Mouse (Mus musculus): ENCODE measurements around the gene 2610042L04Rik.
"Not testable (repeated sequence)": the region's sequence is repeated elsewhere in the genome, so short reads cannot be mapped to it uniquely, and the experiment has no call there.

2610042L04Rik gene

DNA sequence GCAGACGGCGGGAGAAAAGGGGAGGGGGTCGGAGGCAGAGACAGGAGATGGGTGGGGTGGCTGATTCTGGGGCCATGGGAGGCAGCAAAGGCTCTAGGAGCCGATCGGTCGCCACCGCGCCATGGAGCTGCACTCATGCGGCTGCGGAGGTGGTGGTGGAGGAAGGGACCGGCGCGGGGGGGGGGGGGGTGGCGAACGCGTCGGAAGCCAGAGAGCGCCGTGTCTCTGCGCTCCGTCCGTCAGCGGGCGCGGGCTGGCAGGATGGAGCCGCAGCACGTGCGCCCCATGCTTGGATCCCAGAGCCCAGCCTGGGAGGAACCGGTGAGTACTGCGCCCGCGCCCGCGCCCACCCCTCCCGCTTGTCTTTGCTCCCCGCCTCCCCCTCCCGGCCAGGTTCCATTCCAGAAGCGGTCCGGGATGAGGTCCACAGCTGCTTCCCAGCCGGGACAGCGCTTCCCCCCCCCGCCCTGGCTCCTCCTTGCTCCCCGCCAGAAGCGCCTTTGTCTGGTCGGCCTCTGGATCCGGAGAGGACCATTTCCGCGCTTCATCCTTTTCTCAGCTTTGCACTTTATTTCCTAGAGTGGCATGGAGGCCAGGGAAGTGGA lies at the start of gene 2610042L04Rik:
TSS of gene 2610042L04Rik (plus strand) at position 288 of the 605 bp plus-strand sequence.
- ATAC-seq (ENCODE audit: low TSS enrichment), result not testable (repeated sequence)

DNA sequence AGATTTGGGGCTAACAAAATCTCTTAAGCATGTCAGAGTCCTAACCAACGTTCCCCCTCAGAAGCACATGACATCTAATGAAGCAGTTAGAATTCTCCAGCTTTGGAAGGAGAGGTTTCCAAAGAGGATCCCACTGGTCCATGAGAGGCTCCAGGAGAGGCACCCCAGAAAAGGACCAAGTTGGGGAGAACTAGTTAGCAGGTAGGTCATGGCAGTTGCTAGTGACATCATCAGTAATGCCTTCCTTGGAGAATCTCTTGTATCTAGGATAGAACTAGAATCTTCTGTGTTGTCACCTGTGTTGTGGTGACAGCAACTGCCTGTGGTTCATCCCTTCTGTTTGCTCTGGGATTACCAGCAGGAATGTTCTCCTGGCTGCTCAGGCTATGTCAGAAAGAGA lies 17.6 kb upstream of the 2610042L04Rik start, which contains the start of gene Gm3149:
TSS of gene Gm3149 (plus strand) at position 301 of the 400 bp plus-strand sequence.
- ATAC-seq (ENCODE audit: low TSS enrichment), result not testable (repeated sequence)

DNA sequence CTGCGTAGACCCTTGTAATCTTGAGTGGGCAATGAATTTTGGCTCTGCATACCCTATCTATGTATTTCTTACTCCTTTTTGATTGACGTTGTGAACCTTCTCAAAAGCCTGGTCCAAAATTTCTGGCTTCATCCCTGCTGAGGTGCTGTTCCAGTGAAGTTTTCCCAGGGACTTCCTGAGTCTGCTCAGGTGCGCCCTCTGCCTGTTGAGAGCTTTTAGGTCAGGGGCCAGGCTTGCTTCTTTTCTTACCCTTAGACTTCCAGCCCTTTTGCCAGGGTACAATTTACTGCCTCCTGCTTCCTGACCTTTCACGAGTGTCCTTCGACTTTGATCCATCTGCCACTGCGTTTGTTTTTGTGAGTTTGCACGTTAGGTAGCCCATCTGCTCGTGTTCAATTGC lies 943 bp downstream of the 2610042L04Rik start:
- not testable (repeated sequence) for ATAC-seq (ENCODE audit: low TSS enrichment)

DNA sequence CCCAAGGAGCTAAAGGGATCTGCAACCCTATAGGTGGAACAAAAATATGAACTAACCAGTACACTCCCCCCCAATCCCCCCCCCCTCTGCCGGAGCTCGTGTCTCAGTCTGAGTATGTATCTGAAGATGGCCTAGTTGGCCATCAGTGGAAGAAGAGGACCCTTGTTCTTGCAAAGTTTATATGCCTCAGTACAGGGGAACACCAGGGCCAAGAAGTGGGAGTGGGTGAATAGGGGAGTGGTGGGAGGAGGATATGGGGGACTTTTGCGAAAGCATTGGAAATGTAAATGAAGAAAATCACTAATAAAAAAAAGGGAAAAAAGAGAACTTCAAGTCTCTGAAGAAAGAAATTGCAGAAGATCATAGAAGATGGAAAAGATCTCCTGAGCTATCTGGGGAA lies 34.4 kb downstream of the 2610042L04Rik start:
- not testable (repeated sequence) for ATAC-seq (ENCODE audit: low TSS enrichment)

DNA sequence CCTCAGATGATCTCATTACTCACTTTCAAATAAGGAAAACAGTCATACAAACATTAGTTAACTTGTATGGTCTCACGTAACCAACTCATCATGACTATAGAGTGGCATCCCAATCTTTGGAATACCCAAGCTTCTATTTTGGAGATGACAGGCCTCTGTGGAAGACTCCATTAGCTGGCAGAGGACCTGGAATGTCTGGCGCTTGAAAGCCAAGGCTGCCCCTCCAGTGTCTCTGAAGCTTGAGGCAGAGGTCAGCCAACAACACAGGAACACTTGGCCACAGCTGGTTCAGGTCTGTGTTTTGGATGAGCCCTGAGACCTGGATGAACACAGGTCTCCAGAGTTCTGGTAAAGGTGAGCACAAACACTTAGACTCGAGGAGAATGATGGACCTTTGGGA lies 35.1 kb downstream of the 2610042L04Rik start:
- not testable (repeated sequence) for ATAC-seq (ENCODE audit: low TSS enrichment)

DNA sequence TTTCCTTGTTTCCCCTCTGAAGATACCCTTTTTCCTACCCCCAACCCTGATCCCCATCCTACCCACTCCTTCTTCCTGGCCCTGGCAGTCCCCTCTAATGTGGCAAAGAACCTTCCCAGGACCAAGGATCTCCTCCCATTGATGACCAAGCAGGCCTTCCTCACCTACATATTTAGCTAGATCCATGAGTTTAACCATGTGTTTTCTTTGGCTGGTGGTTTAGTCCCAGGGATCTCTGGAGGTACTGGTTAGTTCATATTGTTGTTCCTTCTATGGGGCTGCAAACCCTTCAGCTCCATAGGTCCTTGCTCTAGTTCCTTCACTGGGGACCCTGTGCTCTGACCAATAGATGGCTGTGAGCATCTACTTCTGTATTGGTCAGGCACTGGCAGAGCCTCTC lies 43.3 kb downstream of the 2610042L04Rik start:
- ATAC-seq (ENCODE audit: low TSS enrichment), result not testable (repeated sequence)

DNA sequence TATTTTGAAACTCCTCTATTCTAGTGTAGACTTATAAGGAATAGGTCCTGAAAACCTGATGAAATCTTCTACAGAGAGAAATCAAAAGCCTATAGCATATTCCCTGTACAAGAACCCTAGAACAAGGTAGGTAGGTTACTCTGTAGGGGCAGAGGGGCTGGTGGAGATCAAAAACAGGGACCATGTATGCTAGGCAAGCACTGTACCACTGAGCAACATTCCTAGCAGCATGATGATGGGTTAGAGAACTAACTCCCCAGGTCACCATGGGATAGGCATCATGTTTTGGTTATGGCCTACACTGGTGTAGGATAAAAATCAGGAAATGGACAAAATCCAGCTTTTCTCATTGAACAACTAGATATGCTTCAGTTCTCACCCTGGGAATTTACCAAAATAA lies 51.0 kb downstream of the 2610042L04Rik start:
- not testable (repeated sequence) for ATAC-seq (ENCODE audit: low TSS enrichment)

DNA sequence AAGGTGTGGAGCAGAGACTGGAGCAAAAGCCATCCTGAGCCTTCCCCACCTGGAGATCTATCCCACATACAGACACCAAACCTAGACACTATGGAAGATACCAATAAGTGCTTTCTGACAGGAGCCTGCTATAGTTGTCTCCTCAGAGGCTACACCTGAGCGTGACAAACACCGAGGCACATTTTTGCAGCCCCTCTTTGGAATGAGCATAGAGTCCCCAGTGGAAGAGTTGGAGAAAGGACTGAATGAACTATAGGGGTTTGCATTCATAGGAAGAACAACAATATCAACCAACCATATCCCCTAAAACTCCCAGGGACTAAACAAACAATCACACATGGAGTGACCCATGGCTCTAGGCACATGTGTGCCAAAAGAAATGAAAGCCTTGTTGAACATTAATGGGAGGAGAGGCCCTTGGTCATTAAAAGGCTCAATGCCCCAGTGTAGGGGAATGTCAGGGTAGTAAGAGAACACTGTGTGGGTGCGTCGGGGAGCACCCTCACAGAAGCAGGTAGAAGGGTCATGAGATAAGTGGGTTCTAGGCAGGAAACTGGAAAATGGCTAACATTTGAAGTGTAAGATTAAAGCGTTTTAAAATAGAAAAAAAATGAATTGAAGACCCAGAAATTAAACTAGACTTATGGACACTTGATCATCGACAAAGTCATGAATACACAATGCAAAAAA lies 58.4 kb downstream of the 2610042L04Rik start:
- ATAC-seq (ENCODE audit: low TSS enrichment), result not testable (repeated sequence)

DNA sequence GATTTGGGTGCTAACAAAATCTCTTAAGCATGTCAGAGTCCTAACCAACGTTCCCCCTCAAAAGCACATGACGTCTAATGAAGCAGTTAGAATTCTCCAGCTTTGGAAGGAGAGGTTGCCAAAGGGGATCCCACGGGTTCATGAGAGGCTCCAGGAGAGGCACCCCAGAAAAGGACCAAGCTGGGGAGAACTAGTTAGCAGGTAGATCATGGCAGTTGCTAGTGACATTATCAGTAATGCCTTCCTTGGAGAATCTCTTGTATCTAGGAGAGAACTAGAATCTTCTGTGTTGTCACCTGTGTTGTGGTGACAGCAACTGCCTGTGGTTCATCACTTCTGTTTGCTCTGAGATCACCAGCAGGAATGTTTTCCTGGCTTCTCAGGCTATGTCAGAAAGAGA lies 62.7 kb downstream of the 2610042L04Rik start, which contains the start of gene Gm3159:
TSS of gene Gm3159 (plus strand) at position 301 of the 400 bp plus-strand sequence.
- not testable (repeated sequence) for ATAC-seq (ENCODE audit: low TSS enrichment)

DNA sequence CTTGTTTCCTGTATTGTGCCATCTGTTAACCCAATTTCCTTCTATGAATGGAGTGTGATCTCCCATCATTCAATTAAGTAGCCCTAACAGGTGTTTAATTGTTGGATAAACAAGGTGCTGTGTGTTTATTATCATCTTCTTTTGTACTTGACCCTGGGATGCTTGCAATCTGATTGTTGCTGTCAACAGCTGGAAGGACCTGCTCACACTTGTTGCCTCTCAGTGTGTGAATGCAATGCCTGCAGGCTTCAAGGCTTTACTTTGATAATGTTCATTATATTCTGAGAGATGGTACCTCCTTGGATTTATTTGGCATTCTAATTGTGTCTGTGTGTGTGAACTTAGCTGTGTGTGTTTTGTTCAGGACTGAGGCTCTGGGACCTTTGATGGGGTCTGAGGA lies 64.1 kb downstream of the 2610042L04Rik start:
- not testable (repeated sequence) for ATAC-seq (ENCODE audit: low TSS enrichment)

DNA sequence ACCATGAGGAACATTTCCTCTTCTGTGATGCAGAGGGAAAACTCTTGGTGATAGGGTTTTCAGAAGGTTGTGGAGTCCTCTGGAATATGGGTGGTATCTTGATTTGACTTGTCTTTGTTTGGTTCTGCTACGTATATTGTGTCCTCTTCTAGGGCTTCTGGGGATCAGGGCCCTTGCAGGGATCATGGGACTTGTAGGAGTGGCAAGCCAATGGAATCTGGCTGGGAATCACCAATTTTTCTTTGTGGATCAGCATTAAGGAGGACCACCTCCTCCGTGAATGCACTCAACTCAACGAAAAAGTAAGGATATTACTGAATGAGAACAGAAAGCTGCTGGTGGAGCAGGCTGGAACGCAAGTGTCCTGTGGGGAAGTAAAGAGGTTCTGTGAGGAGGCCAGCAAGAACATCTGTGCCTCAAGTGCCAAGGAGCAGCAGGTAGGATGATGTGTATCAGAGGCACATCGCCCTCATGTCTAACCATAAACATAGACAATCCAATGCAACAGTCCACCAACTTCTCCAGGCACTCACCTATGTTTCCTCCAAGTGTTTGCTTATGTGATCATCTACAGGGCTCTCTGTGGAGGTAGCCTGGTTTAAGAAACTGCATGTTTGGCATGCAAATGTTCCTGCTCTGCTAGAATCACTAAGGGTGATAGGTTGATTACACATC lies 65.7 kb downstream of the 2610042L04Rik start:
- not testable (repeated sequence) for ATAC-seq (ENCODE audit: low TSS enrichment)

DNA sequence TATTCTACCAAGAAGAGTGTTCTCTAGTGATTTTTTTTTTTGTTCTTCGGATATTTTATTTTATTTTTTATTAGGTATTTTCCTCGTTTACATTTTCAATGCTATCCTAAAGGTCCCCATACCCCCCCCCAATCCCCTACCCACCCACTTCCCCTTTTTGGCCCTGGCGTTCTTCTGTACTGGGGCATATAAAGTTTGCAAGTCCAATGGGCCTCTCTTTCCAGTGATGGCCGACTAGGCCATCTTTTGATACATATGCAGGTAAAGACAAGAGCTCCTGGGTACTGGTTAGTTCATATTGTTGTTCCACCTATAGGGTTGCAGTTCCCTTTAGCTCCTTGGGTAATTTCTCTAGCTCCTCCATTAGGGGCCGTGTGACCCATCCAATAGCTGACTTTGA lies 66.7 kb downstream of the 2610042L04Rik start:
- ATAC-seq (ENCODE audit: low TSS enrichment), result not testable (repeated sequence)

DNA sequence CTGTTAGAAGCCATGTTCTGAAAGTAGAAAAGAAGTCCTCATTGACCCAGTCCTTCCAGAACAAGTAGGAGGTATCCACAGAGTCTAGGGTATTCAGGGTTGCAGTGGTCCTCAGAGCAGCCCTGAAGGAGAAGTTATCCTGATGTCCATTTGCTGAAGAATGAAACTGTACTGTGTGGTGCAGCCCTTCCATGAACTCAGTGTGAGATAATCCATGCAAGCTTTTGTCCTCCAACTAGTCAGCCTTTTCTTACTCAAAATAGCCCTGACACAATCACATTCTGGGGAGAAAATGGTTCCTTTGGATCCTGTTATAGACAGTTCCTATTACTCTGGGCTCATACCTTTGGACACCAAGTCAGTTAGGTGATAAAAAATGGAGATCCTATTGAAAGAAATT lies 69.3 kb downstream of the 2610042L04Rik start:
- not testable (repeated sequence) for ATAC-seq (ENCODE audit: low TSS enrichment)

Data from frontal cortex, adult (tissue).